Mouse (Mus musculus) ES-E14 (cell line): Measurements from ENCODE around the gene Slc6a20b. TPM values are rescaled to one million over a fixed set of nuclear protein-coding genes. Genes with fewer than 3 reads are reported as not detected.
A peak's percentile ranks its signal among the peaks of the same experiment; 100 is the strongest.

ENCODE experiments used
- DNase-seq: peaks from one replicate; pipeline ENCODE4 v3.0.0-alpha.2; 2013; ENCODE audit warnings: low read depth, low spot score
- H3K27ac ChIP-seq: 2 replicates; pipeline ENCODE4 v1.5.1; 2012; ENCODE audit warnings: low read depth, mild to moderate bottlenecking, low read length, moderate library complexity, mixed read lengths; ENCODE audit not compliant: poor library complexity, insufficient read depth, severe bottlenecking
- H3K36me3 ChIP-seq: 2 replicates; pipeline ENCODE4 v1.6.1; 2012; ENCODE audit warnings: mild to moderate bottlenecking, low read length, moderate library complexity, mixed read lengths; ENCODE audit not compliant: control insufficient read depth, poor library complexity, insufficient read depth, severe bottlenecking
- H3K4me1 ChIP-seq, 2 experiments: fragments of 150-350 bp in 1 of 2; sonication (generic) in 1 of 2; 2 replicates each; pipeline ENCODE4 v1.6.1; 2012; ENCODE audit warnings: low read length in 2 of 2, mild to moderate bottlenecking in 1 of 2, mixed read lengths in 1 of 2; ENCODE audit not compliant: control insufficient read depth in 2 of 2, insufficient read depth in 2 of 2, poor library complexity in 1 of 2
- H3K4me3 ChIP-seq, 2 experiments: fragments of 150-350 bp in 1 of 2; sonication (generic) in 1 of 2; 2 replicates each; pipeline ENCODE4 v1.5.1; 2012; ENCODE audit warnings: low read length in 2 of 2, low read depth in 1 of 2, mild to moderate bottlenecking in 1 of 2, mixed read lengths in 1 of 2; ENCODE audit not compliant: insufficient read depth in 1 of 2, poor library complexity in 1 of 2, severe bottlenecking in 1 of 2
- H3K9ac ChIP-seq: 2 replicates; pipeline ENCODE4 v1.6.1; 2012; ENCODE audit warnings: low read depth, mild to moderate bottlenecking, low read length, mixed read lengths; ENCODE audit not compliant: poor library complexity, insufficient read depth, severe bottlenecking
- H3K9me3 ChIP-seq: fragments of 150-350 bp; sonication (generic); 2 replicates; pipeline ENCODE4 v1.6.1; 2012; ENCODE audit warnings: low read depth, mild to moderate bottlenecking, low read length; ENCODE audit not compliant: control insufficient read depth, insufficient read depth
- CHD2 ChIP-seq: IDR thresholded peaks from 2 replicates; pipeline ENCODE4 v1.6.1; 2014; ENCODE audit warnings: mild to moderate bottlenecking, low read depth, low read length, inconsistent platforms
- HCFC1 ChIP-seq: IDR thresholded peaks from 2 replicates; pipeline ENCODE4 v1.6.1; 2012; ENCODE audit warnings: low read length, inconsistent platforms, borderline replicate concordance; ENCODE audit not compliant: insufficient read depth
- MAFK ChIP-seq: IDR thresholded peaks from 2 replicates; pipeline ENCODE4 v1.6.1; 2014; ENCODE audit warnings: mild to moderate bottlenecking, low read depth, low read length, inconsistent platforms; ENCODE audit not compliant: insufficient read depth
- ZC3H11A ChIP-seq: IDR thresholded peaks from 2 replicates; pipeline ENCODE4 v1.6.1; 2012; ENCODE audit warnings: low read depth, mild to moderate bottlenecking, inconsistent platforms, low read length, borderline replicate concordance
- ZNF384 ChIP-seq: IDR thresholded peaks from 2 replicates; pipeline ENCODE4 v1.6.1; 2012; ENCODE audit warnings: low read depth, low read length, inconsistent platforms
- in situ Hi-C, 2 experiments: fragments of 600-800 bp; cut with MboI; formaldehyde crosslinking; loops; one replicate each; pipeline ENCODE4 v1.15.1; 2025; ENCODE audit warnings: low sequenced_read_pairs in 2 of 2, inconsistent platforms in 1 of 2; ENCODE audit not compliant: unreplicated experiment in 2 of 2
- total RNA-seq: library from RNA; depleted of rRNA; stranded (reverse); fragments of 300-350 nt; gene quantifications from 2 replicates; pipeline ENCODE4 v1.2.3, GENCODE M21; 2012

Gene Slc6a20b
- total RNA-seq, 1 experiment: 0.31 TPM

GRCm38 (mm10) chr9:123658981-123659380 is 26.6 kb upstream of the Slc6a20b start:
- TF ChIP-seq ZNF384 (no peak), HCFC1 (no peak), CHD2 (no peak), ZC3H11A (no peak), MAFK (no peak)
- in situ Hi-C loops: no loop called here
- DNase-seq: no peak
- no peaks in the 10 kb centered on the region for H3K36me3 ChIP-seq
- no peaks in the 10 kb centered on the region for H3K9me3 ChIP-seq
- H3K4me1 ChIP-seq: peaks cover 0 to 7% of the 10 kb centered on the region in 2 experiments; a peak in 1 of 4 replicates
- H3K9ac ChIP-seq: no peak overlapping the region
- no peak overlapping the region for H3K4me3 ChIP-seq
- no peak overlapping the region for H3K27ac ChIP-seq

GRCm38 (mm10) chr9:123657457-123657856 is 25.1 kb upstream of the Slc6a20b start:
- Histone ChIP-seq H3K4me1 (no peaks in the 10 kb centered on the region), H3K36me3 (no peaks in the 10 kb centered on the region), H3K27ac (no peak overlapping the region), H3K9me3 (no peaks in the 10 kb centered on the region), H3K9ac (no peak overlapping the region), H3K4me3 (no peak overlapping the region)
- in situ Hi-C loops: no loop called here
- DNase-seq: no peak
- TF ChIP-seq ZNF384 (no peak), MAFK (no peak), HCFC1 (no peak), ZC3H11A (no peak), CHD2 (no peak)

- Histone ChIP-seq H3K4me3 (peak overlapping the region in 1 of 2 experiments; percentile 27; a peak in 1 of 4 replicates), H3K9me3 (no peaks in the 10 kb centered on the region), H3K4me1 (no peaks in the 10 kb centered on the region; a peak in 1 of 4 replicates), H3K27ac (no peak overlapping the region), H3K36me3 (no peaks in the 10 kb centered on the region), H3K9ac (no peak overlapping the region)
- in situ Hi-C loops: no loop called here
- no peak for TF ChIP-seq CHD2
- TF ChIP-seq ZC3H11A: no peak
- no peak for TF ChIP-seq MAFK
- TF ChIP-seq ZNF384: no peak
- no peak for TF ChIP-seq HCFC1
- no peak for DNase-seq
Measured at GRCm38 (mm10) chr9:123651369-123651768, 19.0 kb upstream of the Slc6a20b start.

- no peak overlapping the region for H3K27ac ChIP-seq
- no peaks in the 10 kb centered on the region for H3K36me3 ChIP-seq
- no peak overlapping the region for H3K4me3 ChIP-seq
- TF ChIP-seq MAFK: no peak
- no peak for TF ChIP-seq CHD2
- no peak for TF ChIP-seq HCFC1
- no peak for TF ChIP-seq ZC3H11A
- no peak for TF ChIP-seq ZNF384
- H3K9me3 ChIP-seq: no peaks in the 10 kb centered on the region
- H3K4me1 ChIP-seq: no peaks in the 10 kb centered on the region; a peak in 1 of 4 replicates
- H3K9ac ChIP-seq: no peak overlapping the region
- in situ Hi-C loops: no loop called here
- DNase-seq: no peak
Measured at GRCm38 (mm10) chr9:123649785-123650511, 17.6 kb upstream of the Slc6a20b start.
